Mouse (Mus musculus) hindbrain, embryonic 16.5 days (tissue): Measurements from ENCODE around the gene Asap2. TPM values are rescaled to one million over a fixed set of nuclear protein-coding genes. Genes with fewer than 3 reads are reported as not detected.

Experiments
- ATAC-seq: fragments of 200-750 bp; cut with Nextera tagmentation; 2 replicates; pipeline ENCODE4 v1.8.0; 2017; ENCODE audit warnings: moderate TSS enrichment, moderate library complexity
- H3K27ac ChIP-seq: fragments of 300-500 bp; sonication (generic); 2 replicates; pipeline ENCODE4 v1.5.1; 2014; ENCODE audit warnings: low read depth, mild to moderate bottlenecking, control low read depth, low read length, moderate library complexity
- H3K27me3 ChIP-seq: fragments of 300-500 bp; sonication (generic); replicated peaks from 2 replicates; pipeline ENCODE4 v1.6.1; 2014; ENCODE audit warnings: low read length; ENCODE audit not compliant: control insufficient read depth, insufficient read depth
- H3K36me3 ChIP-seq: fragments of 300-500 bp; sonication (generic); 2 replicates; pipeline ENCODE4 v1.6.1; 2014; ENCODE audit warnings: mild to moderate bottlenecking, low read length, moderate library complexity, mixed read lengths; ENCODE audit not compliant: control insufficient read depth, insufficient read depth
- H3K4me1 ChIP-seq: fragments of 300-500 bp; sonication (generic); 2 replicates; pipeline ENCODE4 v1.6.1; 2014; ENCODE audit warnings: low read depth, low read length; ENCODE audit not compliant: control insufficient read depth, insufficient read depth
- H3K4me2 ChIP-seq: fragments of 300-500 bp; sonication (generic); 2 replicates; pipeline ENCODE4 v1.6.1; 2014; ENCODE audit warnings: mild to moderate bottlenecking, low read length, control low read depth, moderate library complexity
- H3K4me3 ChIP-seq: fragments of 300-500 bp; sonication (generic); 2 replicates; pipeline ENCODE4 v1.5.1; 2014; ENCODE audit warnings: mild to moderate bottlenecking, low read length, control low read depth, moderate library complexity
- H3K9ac ChIP-seq: fragments of 300-500 bp; sonication (generic); 2 replicates; pipeline ENCODE4 v1.6.1; 2014; ENCODE audit warnings: low read depth, mild to moderate bottlenecking, control low read depth, low read length, moderate library complexity
- H3K9me3 ChIP-seq: fragments of 300-500 bp; sonication (generic); 2 replicates; pipeline ENCODE4 v1.6.1; 2014; ENCODE audit warnings: mild to moderate bottlenecking, low read length, moderate library complexity; ENCODE audit not compliant: control insufficient read depth
- WGBS: fragments of 180-500 bp; shearing (Covaris S2); extraction: QIAGEN DNeasy Blood & Tissue Kit; methylation state at CpG from one replicate; pipeline ENCODE4 v1.1.7; 2014; 5-methylcytosine and 5-hydroxymethylcytosine counted together
- polyA plus RNA-seq: library from polyadenylated mRNA; unstranded; fragments of >200 nt; fragmentation: Nextera tagmentation; extraction: Ambion mirVana; gene quantifications from 2 replicates; pipeline ENCODE4 v1.2.1, GENCODE M21; 2015

Asap2 gene
- polyA plus RNA-seq, 1 experiment from 2014 or later: 10.2 TPM

DNA sequence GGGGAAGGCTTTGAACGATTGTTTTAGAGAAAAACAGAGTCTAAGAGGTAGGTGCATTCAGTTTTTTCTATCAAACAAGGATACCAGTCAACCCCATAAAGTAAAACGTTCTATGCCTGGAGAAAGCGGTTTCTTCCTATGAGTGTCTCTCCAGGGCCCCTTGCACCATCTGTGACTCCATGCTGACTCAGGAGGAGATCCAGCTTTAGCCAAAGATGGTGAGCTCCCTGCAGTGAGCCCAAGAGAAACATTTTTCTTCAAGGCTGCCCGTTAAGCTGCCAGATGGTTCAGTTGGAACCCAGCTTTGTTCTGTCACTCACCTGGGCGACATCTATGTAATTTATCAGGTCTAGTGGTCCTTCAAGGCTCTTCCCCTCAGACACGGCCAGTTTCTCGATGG, 284.2 kb downstream of the Asap2 start:
- H3K9me3 ChIP-seq: no peaks in the 10 kb centered on the region
- H3K4me2 ChIP-seq: no peak overlapping the region
- 60% methylated on average over 7 of the region's 7 CpGs for WGBS
- H3K4me3 ChIP-seq: no peak overlapping the region
- H3K36me3 ChIP-seq: peaks cover 22% of the 10 kb centered on the region
- no peak overlapping the region for H3K9ac ChIP-seq
- H3K27me3 ChIP-seq: no peaks in the 10 kb centered on the region
- no peak overlapping the region for H3K27ac ChIP-seq
- no peak for ATAC-seq
- H3K4me1 ChIP-seq: no peaks in the 10 kb centered on the region

DNA sequence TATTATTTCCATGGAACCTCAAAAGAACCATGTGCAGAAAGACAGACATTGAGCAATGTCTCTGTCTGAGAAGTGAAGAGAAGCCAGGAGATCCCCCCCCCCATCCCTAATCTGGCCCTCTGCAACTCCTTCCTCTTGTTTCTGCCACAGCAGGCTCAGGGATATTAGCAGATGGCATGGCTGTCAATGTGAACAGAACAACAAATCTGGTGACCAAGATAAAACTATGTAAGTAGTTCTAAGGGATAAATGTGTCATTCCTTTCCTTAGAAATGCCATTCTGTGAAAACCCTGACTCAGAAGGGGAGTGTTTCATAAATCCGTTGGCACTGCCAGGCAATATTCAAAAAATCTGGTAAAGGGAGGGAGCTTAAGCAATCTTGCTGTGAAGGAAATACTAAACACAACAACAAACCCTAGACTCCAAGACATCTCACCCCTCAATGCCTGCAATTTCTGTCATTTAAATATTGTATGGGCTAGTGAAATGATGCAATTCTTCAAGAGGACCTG, 287.1 kb downstream of the Asap2 start:
- no peaks in the 10 kb centered on the region for H3K4me1 ChIP-seq
- ATAC-seq: no peak
- no peak overlapping the region for H3K27ac ChIP-seq
- H3K9me3 ChIP-seq: no peaks in the 10 kb centered on the region
- WGBS: 91% methylated on average over 1 of the region's 1 CpGs
- H3K4me3 ChIP-seq: no peak overlapping the region
- no peaks in the 10 kb centered on the region for H3K27me3 ChIP-seq
- H3K36me3 ChIP-seq: peaks cover 3% of the 10 kb centered on the region; the same call in 1 of the 2 replicates
- H3K4me2 ChIP-seq: no peak overlapping the region
- H3K9ac ChIP-seq: no peak overlapping the region

DNA sequence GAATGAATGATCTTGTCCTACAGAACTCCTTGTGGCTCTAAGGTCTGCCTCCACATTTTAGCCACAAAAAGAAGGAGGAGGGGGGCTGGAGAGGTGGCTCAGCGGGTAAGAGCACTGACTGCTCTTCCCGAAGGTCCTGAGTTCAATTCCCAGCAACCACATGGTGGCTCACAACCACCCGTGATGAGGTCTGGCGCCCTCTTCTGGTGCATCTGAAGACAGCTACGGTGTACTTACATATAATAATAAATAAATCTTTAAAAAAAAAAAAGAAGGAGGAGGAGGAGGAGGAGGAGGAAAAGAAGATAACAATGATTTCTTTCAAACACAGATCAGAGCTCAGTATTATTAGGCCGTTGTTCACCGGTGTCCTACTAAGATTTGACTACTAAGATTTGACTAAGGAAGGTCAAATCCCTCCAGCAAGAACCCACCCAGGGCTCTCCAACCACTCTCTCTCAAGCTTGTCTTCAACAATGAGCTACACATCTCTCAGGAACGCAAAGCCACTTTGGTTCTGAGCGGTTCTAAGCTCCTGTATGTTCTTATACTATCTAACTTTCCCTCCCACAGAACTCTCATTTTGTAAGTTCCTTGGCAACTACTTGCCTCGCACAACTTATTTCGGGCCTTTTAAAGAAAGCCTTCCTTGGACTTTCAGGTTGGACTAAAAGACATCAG, 294.6 kb downstream of the Asap2 start, which contains the start of gene Cpsf3:
TSS of gene Cpsf3 (plus strand) at position 631 of the 681 bp plus-strand sequence.
- H3K9me3 ChIP-seq: no peaks in the 10 kb centered on the region
- peak within 1 kb of the TSS; percentile 97 for H3K4me2 ChIP-seq
- H3K4me1 ChIP-seq: peaks cover 20% of the 10 kb centered on the region
- no peaks in the 10 kb centered on the region for H3K27me3 ChIP-seq
- peak within 1 kb of the TSS; percentile 89 for H3K9ac ChIP-seq
- H3K36me3 ChIP-seq: no peaks in the 10 kb centered on the region
- no peak for ATAC-seq
- peak within 1 kb of the TSS; percentile 81 for H3K27ac ChIP-seq
- 54% methylated on average over 11 of the region's 11 CpGs for WGBS
- peak within 1 kb of the TSS; percentile 93 for H3K4me3 ChIP-seq

DNA sequence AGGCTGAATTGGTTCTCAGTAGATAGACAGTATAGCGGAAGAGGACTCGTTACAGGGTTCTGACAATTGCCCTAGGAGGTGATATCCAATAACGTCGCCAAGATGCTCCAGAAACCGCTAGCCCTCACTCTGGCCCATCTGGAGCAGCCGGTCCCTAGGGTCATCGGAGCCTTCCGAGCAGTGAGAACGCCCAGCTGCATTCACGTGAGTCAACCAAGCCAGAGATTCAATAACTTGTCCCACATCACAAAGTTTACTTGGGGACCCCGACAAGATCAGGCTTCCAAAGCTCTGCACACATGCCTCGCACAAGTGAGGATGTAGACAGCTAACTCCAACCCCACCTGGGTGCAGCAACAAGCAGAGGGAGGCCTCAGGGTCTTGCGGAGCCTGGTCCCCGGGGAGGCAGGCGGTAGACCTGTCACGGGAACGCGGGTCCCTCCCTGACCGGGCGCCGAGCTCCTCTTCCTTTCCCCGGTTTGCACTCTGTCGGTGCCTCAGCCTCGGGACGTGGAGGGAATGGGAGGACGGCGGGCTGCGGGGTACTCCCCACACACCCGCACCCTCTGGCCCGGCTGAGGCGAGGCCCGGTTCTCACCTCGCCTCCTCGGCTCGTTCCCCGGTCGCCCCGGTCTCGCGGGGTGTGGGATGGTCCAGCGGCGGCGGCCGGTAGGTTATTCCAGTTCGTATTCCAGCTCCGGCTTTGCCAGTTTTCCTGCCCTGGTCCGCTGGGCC, 295.4 kb downstream of the Asap2 start:
- Histone ChIP-seq H3K9ac (peak overlapping the region; percentile 89), H3K4me3 (peak overlapping the region; percentile 93), H3K27ac (peak overlapping the region; percentile 81), H3K4me2 (peak overlapping the region; percentile 97), H3K4me1 (peaks cover 20% of the 10 kb centered on the region), H3K9me3 (no peaks in the 10 kb centered on the region), H3K36me3 (no peaks in the 10 kb centered on the region), H3K27me3 (no peaks in the 10 kb centered on the region)
- 1% methylated on average over 44 of the region's 47 CpGs for WGBS
- ATAC-seq: peak; percentile 86

DNA sequence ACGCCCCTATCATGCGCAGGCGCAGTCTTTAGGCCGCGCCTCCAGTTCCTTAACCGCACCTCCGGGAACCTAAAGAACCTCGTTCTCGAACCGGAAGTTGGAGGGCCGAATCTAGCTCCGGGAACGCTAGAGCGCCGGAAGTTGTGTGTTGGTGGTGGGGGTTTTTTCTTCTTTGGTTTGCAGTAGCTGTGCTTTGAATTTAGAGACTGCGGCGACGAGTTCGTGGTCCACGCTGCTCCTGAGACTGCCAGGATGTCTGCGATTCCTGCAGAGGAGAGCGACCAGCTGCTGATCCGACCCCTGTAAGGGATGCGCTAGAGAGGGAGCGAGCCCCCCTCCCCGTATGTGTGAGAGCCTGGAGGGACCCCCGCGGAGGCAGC, 296.0 kb downstream of the Asap2 start, which contains the start of gene Itgb1bp1:
TSS of gene Itgb1bp1 (minus strand) at position 42 of the 380 bp plus-strand sequence.
- H3K4me1 ChIP-seq: peaks cover 20% of the 10 kb centered on the region
- peak within 1 kb of the TSS; percentile 93 for H3K4me3 ChIP-seq
- peak within 1 kb of the TSS; percentile 97 for H3K4me2 ChIP-seq
- under 1% methylated on average over 28 of the region's 28 CpGs for WGBS
- no peaks in the 10 kb centered on the region for H3K36me3 ChIP-seq
- H3K27me3 ChIP-seq: no peaks in the 10 kb centered on the region
- no peaks in the 10 kb centered on the region for H3K9me3 ChIP-seq
- H3K9ac ChIP-seq: peak within 1 kb of the TSS; percentile 89
- peak within 1 kb of the TSS; percentile 81 for H3K27ac ChIP-seq
- ATAC-seq: peak; percentile 97

DNA sequence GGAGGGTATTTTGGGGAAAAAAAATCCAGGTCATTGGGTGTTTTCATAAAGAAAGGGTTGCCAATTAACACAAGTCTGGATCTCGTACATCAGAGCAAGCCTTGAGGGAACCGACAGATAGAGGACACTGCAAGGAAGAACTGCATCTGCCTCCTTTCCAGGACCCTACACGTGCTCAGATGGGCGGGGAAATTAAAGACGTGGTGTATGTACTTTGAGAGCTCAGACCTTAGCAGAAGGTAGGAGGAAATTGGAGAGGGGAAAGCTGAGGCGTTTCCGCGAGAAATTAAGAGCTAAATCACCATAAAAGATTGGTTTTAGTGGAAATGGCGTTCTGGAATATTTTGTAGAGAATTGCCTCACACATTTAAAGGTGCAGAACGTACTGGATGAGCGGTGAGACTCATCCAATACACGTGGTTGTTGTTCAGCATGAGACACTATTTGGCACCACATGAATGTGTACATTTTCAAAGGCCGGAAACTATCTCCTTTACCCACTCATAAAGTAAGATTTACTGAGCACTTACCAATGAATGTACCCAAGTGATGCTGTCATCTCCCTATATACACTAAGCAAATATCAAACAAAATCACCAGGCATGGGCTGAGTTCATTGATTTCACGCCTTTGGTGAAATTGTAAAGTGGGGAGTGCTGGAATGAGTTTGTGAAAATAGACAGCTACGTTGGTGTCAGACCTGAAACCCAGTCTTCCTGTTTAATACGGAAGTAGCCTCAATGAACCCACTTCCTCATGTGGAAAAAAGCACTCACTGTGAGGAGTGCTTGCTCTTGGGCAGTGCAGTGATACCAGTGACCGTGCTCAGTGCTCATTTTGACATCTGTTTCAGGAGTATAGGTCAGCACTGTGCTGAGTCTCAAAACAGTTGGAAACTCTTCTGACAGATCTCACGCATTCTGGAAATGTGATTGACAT, 296.7 kb downstream of the Asap2 start:
- Histone ChIP-seq H3K27ac (peak overlapping the region; percentile 81), H3K9me3 (no peaks in the 10 kb centered on the region), H3K27me3 (no peaks in the 10 kb centered on the region), H3K9ac (peak overlapping the region; percentile 69), H3K4me2 (peak overlapping the region; percentile 70), H3K36me3 (0 out of 2 replicates have a peak, but pooled peaks cover 4% of the 10 kb centered on the region), H3K4me3 (peak overlapping the region; percentile 93), H3K4me1 (peaks cover 20% of the 10 kb centered on the region)
- 34% methylated on average over 18 of the region's 18 CpGs for WGBS
- peak; percentile 56 for ATAC-seq

DNA sequence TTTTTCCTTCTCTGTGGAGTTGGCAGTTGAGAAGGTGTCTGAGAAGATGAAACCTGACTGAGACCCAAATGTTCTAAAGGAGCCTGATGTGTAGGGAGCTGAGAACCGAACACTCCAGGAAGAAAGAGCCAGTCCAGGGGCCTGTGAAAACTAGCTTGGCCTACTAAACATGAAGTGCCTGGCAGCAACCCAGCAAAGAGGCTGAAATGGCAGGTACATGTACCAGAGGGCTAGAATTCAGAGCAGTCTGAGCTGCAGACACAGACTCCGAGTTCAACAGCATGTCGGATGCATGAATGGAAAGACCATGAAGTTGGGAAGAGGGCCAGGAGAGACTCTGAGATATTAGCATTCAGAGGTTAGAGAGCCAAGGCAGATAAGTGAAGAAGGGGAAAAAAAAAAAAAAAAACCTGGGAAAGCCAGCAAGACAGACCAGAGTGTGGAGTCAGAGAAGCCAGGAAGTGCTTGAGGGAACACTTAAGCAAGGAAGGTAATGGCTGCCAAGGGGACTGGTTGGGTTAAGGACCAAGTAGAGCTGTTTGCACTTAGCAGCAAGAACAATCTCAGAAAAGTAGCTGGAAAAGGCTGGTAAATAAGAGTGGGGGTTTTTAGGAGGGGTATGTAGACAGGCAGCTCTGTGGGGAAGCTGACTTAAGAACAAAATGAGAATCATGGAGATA, 298.6 kb downstream of the Asap2 start:
- no peak for ATAC-seq
- H3K4me3 ChIP-seq: no peak overlapping the region
- no peaks in the 10 kb centered on the region for H3K9me3 ChIP-seq
- 87% methylated on average over 3 of the region's 3 CpGs for WGBS
- no peak overlapping the region for H3K9ac ChIP-seq
- H3K4me2 ChIP-seq: no peak overlapping the region
- H3K36me3 ChIP-seq: peaks cover 17% of the 10 kb centered on the region
- H3K27me3 ChIP-seq: no peaks in the 10 kb centered on the region
- H3K27ac ChIP-seq: no peak overlapping the region
- H3K4me1 ChIP-seq: peaks cover 20% of the 10 kb centered on the region

DNA sequence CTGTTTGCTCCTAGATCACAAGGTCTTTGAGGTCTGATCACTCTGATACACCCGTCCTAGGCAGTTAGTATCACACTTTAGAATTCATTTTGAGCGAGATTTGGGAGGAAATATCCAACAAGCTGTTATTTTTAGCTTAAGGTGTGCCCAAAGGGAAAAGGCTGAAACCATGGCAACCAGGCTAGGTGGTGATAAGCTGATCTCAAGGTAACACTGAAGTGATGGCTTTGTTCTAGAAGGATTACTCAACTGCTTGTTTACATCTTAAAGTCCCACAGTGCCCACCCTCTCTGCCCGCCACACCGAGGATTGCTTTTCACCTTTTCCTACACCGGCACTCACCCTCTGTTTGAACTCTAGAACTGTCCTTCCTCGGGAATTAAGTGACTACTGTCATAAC, 299.4 kb downstream of the Asap2 start:
- WGBS: 87% methylated on average over 6 of the region's 6 CpGs
- no peak for ATAC-seq
- Histone ChIP-seq H3K4me2 (no peak overlapping the region), H3K4me1 (peaks cover 20% of the 10 kb centered on the region), H3K36me3 (peaks cover 21% of the 10 kb centered on the region), H3K4me3 (no peak overlapping the region), H3K9me3 (no peaks in the 10 kb centered on the region), H3K9ac (no peak overlapping the region), H3K27ac (no peak overlapping the region), H3K27me3 (no peaks in the 10 kb centered on the region)
